Mouse (Mus musculus) natural killer cell, adult 2 months (primary cell): Measurements from ENCODE around the gene Clpsl2.
"Not testable (repeated sequence)": the region's sequence is repeated elsewhere in the genome, so short reads cannot be mapped to it uniquely, and the experiment has no call there.

Source experiments
- DNase-seq, 2 experiments: peaks; one replicate each; pipeline ENCODE4 v3.0.0; 2022; ENCODE audit warnings: low spot score in 2 of 2

Clpsl2 gene

GRCm38 (mm10) chr17:28521071-28521726 lies 28.0 kb upstream of the Clpsl2 start:
- no peak for DNase-seq

- no peak for DNase-seq
Measured at GRCm38 (mm10) chr17:28521920-28522319, 27.3 kb upstream of the Clpsl2 start.

- peak; percentile 92 to 93 for DNase-seq
Measured at GRCm38 (mm10) chr17:28522623-28523354, 26.4 kb upstream of the Clpsl2 start.

GRCm38 (mm10) chr17:28523355-28524008 lies 25.7 kb upstream of the Clpsl2 start:
- DNase-seq = no peak

GRCm38 (mm10) chr17:28524009-28524695 lies 25.1 kb upstream of the Clpsl2 start:
- DNase-seq = peak in 1 of 2 experiments; percentile 44

GRCm38 (mm10) chr17:28524831-28525430 lies 24.3 kb upstream of the Clpsl2 start:
- DNase-seq = no peak

- no peak for DNase-seq
Measured at GRCm38 (mm10) chr17:28527184-28528042, 21.8 kb upstream of the Clpsl2 start.

GRCm38 (mm10) chr17:28528043-28528351 lies 21.2 kb upstream of the Clpsl2 start:
- peak; percentile 68 to 83 for DNase-seq

- DNase-seq = no peak
Measured at GRCm38 (mm10) chr17:28529116-28529515, 20.1 kb upstream of the Clpsl2 start.

GRCm38 (mm10) chr17:28530506-28530905 lies 18.7 kb upstream of the Clpsl2 start, which contains the start of gene Armc12:
Gene Armc12 (plus strand): TSS chr17:28530806.
- DNase-seq = no peak

- DNase-seq = no peak
Measured at GRCm38 (mm10) chr17:28531946-28532345, 17.3 kb upstream of the Clpsl2 start.

GRCm38 (mm10) chr17:28532557-28532956 lies 16.7 kb upstream of the Clpsl2 start:
- no peak for DNase-seq

GRCm38 (mm10) chr17:28533327-28533726 lies 15.9 kb upstream of the Clpsl2 start:
- DNase-seq = no peak

- no peak for DNase-seq
Measured at GRCm38 (mm10) chr17:28537881-28538280, 11.3 kb upstream of the Clpsl2 start.

- DNase-seq = peak in 1 of 2 experiments; percentile 23
Measured at GRCm38 (mm10) chr17:28546925-28547324, 2.3 kb upstream of the Clpsl2 start.

GRCm38 (mm10) chr17:28548550-28548949 lies 661 bp upstream of the Clpsl2 start:
- no peak for DNase-seq

GRCm38 (mm10) chr17:28553040-28553793 lies 4.0 kb downstream of the Clpsl2 start:
- peak; percentile 30 to 73 for DNase-seq

- not testable (repeated sequence) for DNase-seq
Measured at GRCm38 (mm10) chr17:28554021-28554420, 4.8 kb downstream of the Clpsl2 start.

- no peak for DNase-seq
Measured at GRCm38 (mm10) chr17:28556635-28557396, 7.6 kb downstream of the Clpsl2 start.
